Mouse (Mus musculus) thymus, adult 2 months (tissue): ENCODE results near the gene Bnip2.

Source experiments
- CTCF ChIP-seq: fragments of 200-500 bp; IDR thresholded peaks from 2 replicates; pipeline ENCODE4 v1.5.1; 2012; ENCODE audit warnings: mild to moderate bottlenecking, control low read depth, low read length, moderate library complexity, borderline replicate concordance; ENCODE audit not compliant: control insufficient read depth, poor library complexity, insufficient read depth; ENCODE audit errors: extremely low read depth
- POLR2A ChIP-seq: fragments of 200-500 bp; IDR thresholded peaks from 2 replicates; pipeline ENCODE4 v1.6.1; 2012; ENCODE audit warnings: mild to moderate bottlenecking, low read length, control low read depth, moderate library complexity; ENCODE audit not compliant: control insufficient read depth, poor library complexity, insufficient read depth; ENCODE audit errors: extremely low read depth

DNA sequence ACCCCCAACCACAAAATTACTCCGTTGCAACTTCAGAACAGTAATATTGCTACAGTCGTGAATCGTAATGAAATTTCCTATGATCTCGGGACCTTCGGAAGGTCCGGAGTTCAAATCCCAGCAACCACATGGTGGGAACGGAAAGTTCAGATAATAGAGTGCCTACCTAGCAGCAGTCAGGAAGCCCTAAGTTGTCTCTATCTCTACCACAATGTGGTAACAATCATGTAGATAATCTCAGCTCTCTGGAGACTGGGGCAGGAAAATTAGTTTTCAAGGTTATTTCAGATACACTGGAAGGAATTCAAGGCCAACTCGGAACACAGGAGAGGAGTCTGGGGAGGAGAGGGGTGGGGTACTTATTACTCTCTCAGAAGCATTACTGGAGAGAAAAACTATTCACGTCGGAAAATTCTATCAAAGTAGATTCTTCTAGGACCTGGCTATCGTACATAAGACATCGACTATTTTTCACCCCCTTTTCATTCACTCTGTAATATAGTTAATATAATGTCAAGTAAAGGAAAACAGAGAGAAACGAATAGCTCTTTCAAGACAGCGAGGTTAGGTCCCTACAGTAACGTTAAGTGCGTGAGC lies 462 bp upstream of the Bnip2 start:
- TF ChIP-seq POLR2A (no peak), CTCF (no peak)
